Mouse (Mus musculus): Measurements from ENCODE around the gene Wdtc1. TPM values are rescaled to one million over a fixed set of nuclear protein-coding genes. Genes with fewer than 3 reads are reported as not detected.

Gene Wdtc1
- total RNA-seq, 2 experiments from 2014 or later = 85.6 to 88.5 TPM

- DNase-seq = no peak
- intact Hi-C loops (cut with DNase I) = no loop called here
Observed at GRCm38 (mm10) chr4:133292405-133292804, 60.9 kb downstream of the Wdtc1 start.

- intact Hi-C loops (cut with DNase I) = no loop called here
- DNase-seq = no peak
Observed at GRCm38 (mm10) chr4:133291255-133291654, 62.0 kb downstream of the Wdtc1 start.

- intact Hi-C loops (cut with DNase I) = no loop called here
- DNase-seq = no peak
Observed at GRCm38 (mm10) chr4:133286476-133287077, 66.7 kb downstream of the Wdtc1 start.

- DNase-seq = no peak
Observed at GRCm38 (mm10) chr4:133285950-133286349, 67.3 kb downstream of the Wdtc1 start.

GRCm38 (mm10) chr4:133285299-133285698 lies 68.0 kb downstream of the Wdtc1 start:
- DNase-seq = no peak

More at GRCm38 (mm10) chr4:133285950-133286349, 67.3 kb downstream of the Wdtc1 start:
- intact Hi-C loops (cut with DNase I) = no loop called here

GRCm38 (mm10) chr4:133282656-133283055 lies 70.6 kb downstream of the Wdtc1 start:
- intact Hi-C loops (cut with DNase I) = no loop called here

More at GRCm38 (mm10) chr4:133285299-133285698, 68.0 kb downstream of the Wdtc1 start:
- intact Hi-C loops (cut with DNase I) = no loop called here

GRCm38 (mm10) chr4:133281951-133282481 lies 71.3 kb downstream of the Wdtc1 start:
- intact Hi-C loops (cut with DNase I) = no loop called here

More at GRCm38 (mm10) chr4:133282656-133283055, 70.6 kb downstream of the Wdtc1 start:
- DNase-seq = no peak

GRCm38 (mm10) chr4:133281513-133281912 lies 71.8 kb downstream of the Wdtc1 start:
- no peak for DNase-seq
- intact Hi-C loops (cut with DNase I) = no loop called here

More at GRCm38 (mm10) chr4:133281951-133282481, 71.3 kb downstream of the Wdtc1 start:
- no peak for DNase-seq

GRCm38 (mm10) chr4:133278482-133278881 lies 74.8 kb downstream of the Wdtc1 start:
- no peak for DNase-seq
- intact Hi-C loops (cut with DNase I) = no loop called here

GRCm38 (mm10) chr4:133278067-133278466 lies 75.2 kb downstream of the Wdtc1 start:
- DNase-seq = no peak
- intact Hi-C loops (cut with DNase I) = no loop called here

- intact Hi-C loops (cut with DNase I) = no loop called here
Observed at GRCm38 (mm10) chr4:133277104-133278026, 75.9 kb downstream of the Wdtc1 start, which contains the start of gene Tmem222. Tmem222 (minus strand) TSS chr4:133277792.

GRCm38 (mm10) chr4:133270929-133271328 lies 82.4 kb downstream of the Wdtc1 start:
- DNase-seq = no peak
- intact Hi-C loops (cut with DNase I) = no loop called here

More at GRCm38 (mm10) chr4:133277104-133278026, 75.9 kb downstream of the Wdtc1 start, which contains the start of gene Tmem222:
- peak; percentile 93 for DNase-seq

GRCm38 (mm10) chr4:133269596-133269995 lies 83.7 kb downstream of the Wdtc1 start:
- intact Hi-C loops (cut with DNase I) = no loop called here
- DNase-seq = no peak

- DNase-seq = no peak
- intact Hi-C loops (cut with DNase I) = no loop called here
Observed at GRCm38 (mm10) chr4:133268931-133269330, 84.3 kb downstream of the Wdtc1 start.

- DNase-seq = no peak
- intact Hi-C loops (cut with DNase I) = no loop called here
Observed at GRCm38 (mm10) chr4:133266248-133266880, 86.9 kb downstream of the Wdtc1 start.

GRCm38 (mm10) chr4:133265759-133266158 lies 87.5 kb downstream of the Wdtc1 start:
- intact Hi-C loops (cut with DNase I) = no loop called here
- no peak for DNase-seq

- DNase-seq = no peak
- intact Hi-C loops (cut with DNase I) = no loop called here
Observed at GRCm38 (mm10) chr4:133265297-133265696, 88.0 kb downstream of the Wdtc1 start.

GRCm38 (mm10) chr4:133264559-133264958 lies 88.7 kb downstream of the Wdtc1 start:
- intact Hi-C loops (cut with DNase I) = no loop called here
- DNase-seq = no peak

- intact Hi-C loops (cut with DNase I) = no loop called here
- peak in 1 of 2 experiments; percentile 3 for DNase-seq
Observed at GRCm38 (mm10) chr4:133263756-133264155, 89.5 kb downstream of the Wdtc1 start.

GRCm38 (mm10) chr4:133262882-133263281 lies 90.4 kb downstream of the Wdtc1 start, which contains the start of gene Sytl1:
Sytl1 (minus strand) TSS chr4:133263113.
- peak in 1 of 2 experiments; percentile 3 for DNase-seq
- intact Hi-C loops (cut with DNase I) = no loop called here

All from gastrocnemius, postnatal 36 days (tissue).